Mouse (Mus musculus): Measurements from ENCODE around the gene Pigg.

DNA sequence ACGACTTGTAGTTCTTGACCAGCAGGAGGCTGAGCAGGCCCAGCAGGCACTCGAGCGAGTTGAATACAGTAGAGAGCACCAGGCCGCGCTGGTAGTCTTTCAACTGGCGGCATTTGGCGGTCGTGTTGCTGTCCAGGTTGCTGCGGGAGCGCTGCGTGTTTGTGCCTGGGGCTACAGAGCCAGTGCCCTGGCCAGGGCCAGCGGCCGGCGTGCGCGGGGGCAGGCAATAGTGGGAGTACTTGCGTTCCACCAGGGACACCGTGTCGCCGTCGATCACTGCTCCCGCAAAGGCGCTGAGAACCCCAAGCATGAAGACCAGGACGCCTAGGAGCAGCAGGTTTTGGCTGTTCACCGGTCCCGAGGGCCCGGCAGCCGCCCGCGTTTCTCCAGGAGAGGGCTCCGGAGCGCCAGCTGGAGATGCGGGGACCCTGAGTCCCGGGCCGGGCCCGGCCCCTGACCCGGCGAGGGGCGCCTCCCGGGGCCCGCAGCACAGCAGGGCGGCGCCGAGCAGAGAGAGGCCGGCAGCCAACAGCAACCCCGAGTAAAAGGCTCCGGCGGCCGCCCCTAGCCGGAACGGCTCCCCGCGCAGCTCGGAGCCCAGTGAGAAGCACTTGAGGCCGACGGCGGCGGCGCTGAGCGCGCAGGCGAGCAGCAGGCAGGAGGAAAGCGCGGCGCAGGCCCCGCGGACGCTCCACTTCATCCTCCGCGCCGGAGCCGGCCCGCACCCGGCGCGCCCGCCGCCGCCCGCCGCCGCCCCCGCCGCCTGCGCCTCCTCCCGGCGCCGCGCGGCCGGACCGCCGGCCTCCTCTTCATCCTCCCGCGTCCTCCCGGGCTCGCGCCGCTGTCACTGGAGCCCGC is 54.8 kb downstream of the Pigg start:
- no peak for TF ChIP-seq EP300 (IDR thresholded peaks at IDR 0.05; ENCODE audit: low read depth)
- TF ChIP-seq CTCF (IDR thresholded peaks at IDR 0.05; ENCODE audit: low read depth) = no peak
